Mouse (Mus musculus): ENCODE measurements at regions not wholly inside any gene's neighbourhood (a gene's known extent, or its start where the extent isn't known, plus 50 kb on each side); places are given as distances from the start of the nearest gene placed in this dataset.

GRCm38 (mm10) chrX:166718075-166718474, 132.6 kb upstream of the Egfl6 start:
- TF ChIP-seq CTCF (conservative IDR thresholded peaks at IDR 0.05; ENCODE audit: insufficient read depth, insufficient read length, low read depth, low read length): no peak
- no peak for TF ChIP-seq POLR2A (IDR thresholded peaks at IDR 0.05; ENCODE audit: low read depth, low read length)

Data from kidney, adult 2 months (tissue).